Mouse (Mus musculus): Measurements from ENCODE around the gene Rbm20.

- TF ChIP-seq CTCF (IDR thresholded peaks at IDR 0.05; ENCODE audit: insufficient read depth, low read depth, low read length) (no peak), POLR2A (IDR thresholded peaks at IDR 0.05; ENCODE audit: insufficient read depth, low read depth, low read length) (no peak)
Observed at GRCm38 (mm10) chr19:53797770-53798169, 120.7 kb downstream of the Rbm20 start.
